Mouse (Mus musculus) heart, adult 2 months (tissue): ENCODE data around the gene Gpr15. TPM values are rescaled to one million over a fixed set of nuclear protein-coding genes. Genes with fewer than 3 reads are reported as not detected.

Experiments
- DNase-seq, 2 experiments: peaks; one replicate each; pipeline ENCODE4 v3.0.0; 2021
- H3K27ac ChIP-seq: fragments of 200-600 bp; 2 replicates; pipeline ENCODE4 v1.8.1; 2022
- H3K27me3 ChIP-seq: fragments of 200-500 bp; 2 replicates; pipeline ENCODE4 v1.6.1; 2012; ENCODE audit warnings: mild to moderate bottlenecking, low read length, inconsistent platforms, mixed read lengths; ENCODE audit not compliant: control insufficient read depth, insufficient read depth
- H3K36me3 ChIP-seq: fragments of 200-500 bp; 2 replicates; pipeline ENCODE4 v1.6.1; 2012; ENCODE audit warnings: low read length, inconsistent platforms; ENCODE audit not compliant: control insufficient read depth, insufficient read depth
- H3K4me1 ChIP-seq: fragments of 200-500 bp; 2 replicates; pipeline ENCODE4 v1.6.1; 2011; ENCODE audit warnings: low read length; ENCODE audit not compliant: control insufficient read depth, insufficient read depth
- H3K4me3 ChIP-seq: fragments of 200-600 bp; 2 replicates; pipeline ENCODE4 v1.8.1; 2022
- H3K79me2 ChIP-seq: fragments of 200-500 bp; replicated peaks from 2 replicates; pipeline ENCODE4 v1.6.1; 2012; ENCODE audit warnings: mild to moderate bottlenecking, inconsistent platforms, low read length, moderate library complexity, mixed read lengths; ENCODE audit not compliant: control insufficient read depth, insufficient read depth
- H3K9ac ChIP-seq: fragments of 200-500 bp; 2 replicates; pipeline ENCODE4 v1.6.1; 2012; ENCODE audit warnings: low read depth, mild to moderate bottlenecking, control low read depth, inconsistent platforms, low read length, mixed read lengths
- CTCF ChIP-seq: fragments of 200-600 bp; IDR thresholded peaks from 2 replicates; pipeline ENCODE4 v1.8.1; 2022; ENCODE audit warnings: antibody characterized with exemption, mild to moderate bottlenecking, moderate library complexity
- EP300 ChIP-seq: fragments of 200-500 bp; IDR thresholded peaks from 2 replicates; pipeline ENCODE4 v1.6.1; 2011; ENCODE audit warnings: low read depth, low read length, control low read depth; ENCODE audit not compliant: insufficient read depth
- POLR2A ChIP-seq: fragments of 200-500 bp; IDR thresholded peaks from 2 replicates; pipeline ENCODE4 v1.6.1; 2011; ENCODE audit warnings: mild to moderate bottlenecking, low read depth, low read length, control low read depth; ENCODE audit not compliant: insufficient read depth
- WGBS: fragments of 180-500 bp; shearing (Covaris S2); methylation state at CpG from one replicate; pipeline ENCODE4 v1.1.7; 2018; 5-methylcytosine and 5-hydroxymethylcytosine counted together
- intact Hi-C: fragments of 180-260 bp; cut with DNase I; formaldehyde crosslinking; loops from one replicate; pipeline ENCODE4 v1.15.1; 2025
- polyA plus RNA-seq: library from polyadenylated mRNA; depleted of rRNA; stranded (reverse); fragments of >200 nt; gene quantifications from 2 replicates; pipeline ENCODE4 v1.2.3, GENCODE M21; 2012
- total RNA-seq, 2 experiments: library from RNA; stranded (reverse); gene quantifications; 2 replicates each; pipeline ENCODE4 v1.2.3; 2021

The Gpr15 gene
- total and polyA plus RNA-seq, 3 experiments, result 0.08 TPM; not detected in 2

DNA sequence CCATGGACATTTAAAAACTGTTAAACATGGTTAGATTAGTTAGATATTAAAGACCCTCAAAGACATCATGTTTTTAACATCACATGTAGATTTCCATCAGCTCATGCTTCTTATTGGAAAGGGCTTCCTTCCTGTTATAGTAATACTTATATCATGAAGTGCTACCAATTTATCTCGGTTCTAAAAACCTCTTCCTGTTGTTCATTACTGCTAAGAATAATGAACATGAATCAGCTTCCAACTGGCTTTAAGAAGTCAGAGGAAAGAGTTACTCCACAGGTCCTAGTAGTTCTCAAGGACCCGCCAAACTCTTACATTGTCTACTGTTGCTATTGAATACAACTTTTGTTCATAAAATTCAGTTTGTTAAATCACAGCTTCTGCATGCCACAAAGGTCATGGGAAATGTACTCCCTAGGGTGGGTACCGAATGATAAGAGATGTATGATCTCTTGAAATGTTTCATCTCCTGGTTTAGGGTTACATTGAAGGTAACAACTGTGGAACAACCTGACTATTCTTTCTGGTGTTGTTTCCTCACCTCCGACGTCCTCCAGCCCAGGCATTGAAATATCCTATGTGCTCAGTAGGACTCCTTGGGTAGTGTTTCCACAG, 29.2 kb downstream of the Gpr15 start:
- Histone ChIP-seq H3K36me3 (no peaks in the 10 kb centered on the region), H3K9ac (no peak overlapping the region), H3K4me3 (no peak overlapping the region), H3K4me1 (peaks cover 4% of the 10 kb centered on the region), H3K79me2 (no peaks in the 10 kb centered on the region), H3K27me3 (no peaks in the 10 kb centered on the region), H3K27ac (no peak overlapping the region)
- DNase-seq, result no peak
- 60% methylated on average over 5 of the region's 5 CpGs for WGBS
- TF ChIP-seq CTCF, result no peak
- TF ChIP-seq POLR2A, result no peak
- TF ChIP-seq EP300, result no peak
- intact Hi-C loops, result no loop called here

DNA sequence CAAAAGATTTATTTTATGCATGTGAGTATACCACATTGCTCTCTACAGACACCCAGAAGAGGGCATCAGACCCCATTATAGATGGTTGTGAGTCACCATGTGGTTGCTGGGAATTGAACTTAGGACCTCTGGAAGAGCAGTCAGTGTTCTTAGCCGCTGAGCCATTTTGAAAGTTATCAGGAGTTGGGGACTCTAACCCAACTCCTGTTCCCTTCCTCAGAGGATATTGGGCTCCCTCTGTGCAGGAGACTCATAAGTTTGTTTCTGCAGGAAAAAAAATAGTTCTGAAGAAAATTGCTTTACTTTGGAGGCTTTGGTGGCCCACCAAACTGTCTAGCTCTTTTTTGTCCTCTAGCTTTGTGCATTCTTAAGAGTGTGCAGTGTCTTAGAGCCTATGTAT, 30.3 kb downstream of the Gpr15 start:
- WGBS, result 100% methylated on average over 1 of the region's 1 CpGs
- H3K27me3 ChIP-seq, result no peaks in the 10 kb centered on the region
- H3K9ac ChIP-seq, result no peak overlapping the region
- H3K4me1 ChIP-seq, result peaks cover 4% of the 10 kb centered on the region
- no peak overlapping the region for H3K4me3 ChIP-seq
- TF ChIP-seq CTCF, result no peak
- TF ChIP-seq POLR2A, result no peak
- no peak for TF ChIP-seq EP300
- no peak overlapping the region for H3K27ac ChIP-seq
- no peaks in the 10 kb centered on the region for H3K79me2 ChIP-seq
- intact Hi-C loops, result no loop called here
- DNase-seq, result no peak
- no peaks in the 10 kb centered on the region for H3K36me3 ChIP-seq

DNA sequence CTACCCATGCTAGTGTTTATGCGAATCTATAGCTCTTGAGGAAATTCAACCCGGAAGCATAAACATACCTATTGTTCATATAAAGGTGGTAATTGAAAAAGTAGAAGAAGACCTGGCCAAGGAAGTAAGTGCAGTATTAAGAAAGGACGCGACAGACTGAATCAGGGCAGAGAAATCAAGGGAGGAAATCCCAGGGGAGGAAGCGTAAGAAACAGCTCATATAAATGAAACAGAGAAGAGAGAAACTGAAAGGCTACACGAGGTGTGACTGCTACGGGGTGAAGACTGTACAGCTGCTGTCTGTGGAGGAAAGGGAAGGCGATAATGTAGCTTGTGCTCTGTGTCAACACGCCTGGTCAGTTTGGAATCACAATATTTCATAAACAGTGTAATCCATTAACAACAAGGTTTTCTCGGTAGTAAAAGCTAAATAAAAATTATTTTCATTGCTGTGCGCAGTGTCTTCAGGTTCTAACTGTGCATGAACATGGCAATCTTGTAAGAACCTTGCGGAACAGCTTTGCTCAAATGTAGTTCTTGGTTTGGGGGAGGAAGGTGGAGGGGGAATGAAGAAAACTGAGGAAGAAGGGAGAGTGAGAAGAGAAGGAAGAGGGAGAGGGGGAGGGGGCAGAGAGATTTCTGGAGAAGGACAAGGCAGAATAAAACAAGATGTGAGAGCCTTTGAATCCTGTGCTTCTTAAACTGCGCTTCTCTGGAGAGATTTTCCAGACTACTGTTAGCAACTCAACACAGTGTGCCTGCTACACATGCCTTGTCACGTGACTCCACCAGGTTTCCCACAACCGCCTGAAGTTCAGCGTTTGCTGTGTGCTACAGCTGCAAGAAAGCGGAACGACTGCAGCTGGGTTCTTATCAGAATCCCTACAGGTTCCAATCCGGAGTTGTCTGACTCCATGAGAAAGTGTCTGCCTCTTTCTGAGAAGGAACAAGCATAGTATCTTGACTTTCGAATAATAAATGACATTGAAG, 33.0 kb downstream of the Gpr15 start:
- WGBS, result 36% methylated on average over 20 of the region's 20 CpGs
- Histone ChIP-seq H3K9ac (no peak overlapping the region), H3K27ac (no peak overlapping the region)

DNA sequence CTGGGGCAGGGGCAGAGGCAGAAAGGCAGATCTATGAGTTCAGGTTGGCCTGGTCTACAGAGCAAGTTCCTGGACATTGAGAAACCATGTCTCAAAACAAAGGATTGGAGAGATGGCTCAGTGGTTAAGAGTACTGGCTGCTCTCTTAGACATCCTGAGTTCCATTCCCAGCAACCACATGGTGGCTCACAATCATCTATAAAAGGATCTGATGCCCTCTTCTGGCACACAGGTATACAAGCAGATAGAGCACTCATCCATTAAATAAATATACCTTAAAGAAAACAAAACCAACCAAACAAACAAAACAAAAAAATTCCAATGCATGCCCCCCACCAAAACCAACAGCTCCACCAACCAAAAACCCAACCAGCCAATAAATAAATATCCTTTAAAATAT, 34.3 kb downstream of the Gpr15 start:
- DNase-seq, result no peak
- H3K27ac ChIP-seq, result no peak overlapping the region
- TF ChIP-seq EP300, result no peak
- TF ChIP-seq CTCF, result peak; percentile 45
- TF ChIP-seq POLR2A, result no peak
- no peak overlapping the region for H3K4me3 ChIP-seq
- intact Hi-C loops, result no loop called here
- no peaks in the 10 kb centered on the region for H3K36me3 ChIP-seq
- no peak overlapping the region for H3K9ac ChIP-seq
- H3K4me1 ChIP-seq, result peaks cover 2% of the 10 kb centered on the region
- no peaks in the 10 kb centered on the region for H3K27me3 ChIP-seq
- no peaks in the 10 kb centered on the region for H3K79me2 ChIP-seq

More for the DNA sequence above, 33.0 kb downstream of the Gpr15 start:
- TF ChIP-seq EP300, result no peak
- no peak for TF ChIP-seq POLR2A
- no peak for TF ChIP-seq CTCF
- H3K4me3 ChIP-seq, result peak overlapping the region; percentile 3; the same call in 1 of the 2 replicates
- DNase-seq, result peak in 1 of 2 experiments; percentile 14
- peaks cover 4% of the 10 kb centered on the region for H3K4me1 ChIP-seq
- no peaks in the 10 kb centered on the region for H3K27me3 ChIP-seq
- no peaks in the 10 kb centered on the region for H3K36me3 ChIP-seq
- intact Hi-C loops, result no loop called here
- no peaks in the 10 kb centered on the region for H3K79me2 ChIP-seq

GRCm38 (mm10) chr16:58683911-58684310, 35.0 kb downstream of the Gpr15 start:
- Histone ChIP-seq H3K27me3 (no peaks in the 10 kb centered on the region), H3K79me2 (no peaks in the 10 kb centered on the region), H3K4me3 (no peak overlapping the region), H3K36me3 (no peaks in the 10 kb centered on the region), H3K9ac (no peak overlapping the region), H3K27ac (no peak overlapping the region), H3K4me1 (peaks cover 2% of the 10 kb centered on the region)
- WGBS, result 93% methylated on average over 4 of the region's 4 CpGs
- no peak for DNase-seq
- TF ChIP-seq CTCF (no peak), EP300 (no peak), POLR2A (no peak)
- intact Hi-C loops, result no loop called here

DNA sequence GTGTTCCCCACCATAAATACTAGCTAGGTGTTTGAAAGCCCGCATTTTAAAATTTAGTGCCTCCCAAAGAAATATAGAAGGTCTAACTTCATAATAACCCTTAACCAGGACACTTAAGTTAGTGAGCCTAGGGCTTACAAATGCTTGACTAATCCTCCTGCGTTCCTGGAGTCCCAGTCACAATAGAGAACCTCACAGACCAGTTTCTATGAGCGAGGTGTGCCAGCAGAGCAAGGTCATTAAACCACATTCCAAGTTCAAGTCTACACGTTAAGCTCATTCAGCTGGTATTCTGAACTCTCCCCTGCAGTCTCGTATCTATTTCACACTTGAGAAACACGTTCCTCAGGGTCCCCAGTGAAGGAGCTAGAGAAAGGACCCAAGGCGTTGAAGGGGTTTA, 36.0 kb downstream of the Gpr15 start:
- TF ChIP-seq EP300 (no peak), CTCF (no peak), POLR2A (no peak)
- no peak overlapping the region for H3K27ac ChIP-seq
- H3K79me2 ChIP-seq, result no peaks in the 10 kb centered on the region
- H3K36me3 ChIP-seq, result no peaks in the 10 kb centered on the region
- no peak overlapping the region for H3K9ac ChIP-seq
- H3K4me1 ChIP-seq, result peaks cover 2% of the 10 kb centered on the region
- intact Hi-C loops, result no loop called here
- H3K27me3 ChIP-seq, result no peaks in the 10 kb centered on the region
- no peak overlapping the region for H3K4me3 ChIP-seq
- DNase-seq, result no peak
- WGBS, result 81% methylated on average over 7 of the region's 7 CpGs
